Mouse (Mus musculus): ENCODE results near the gene Pitpnm2. TPM values are rescaled to one million over a fixed set of nuclear protein-coding genes. Genes with fewer than 3 reads are reported as not detected.

Pitpnm2 gene
- polyA plus RNA-seq, 1 experiment = not detected

DNA sequence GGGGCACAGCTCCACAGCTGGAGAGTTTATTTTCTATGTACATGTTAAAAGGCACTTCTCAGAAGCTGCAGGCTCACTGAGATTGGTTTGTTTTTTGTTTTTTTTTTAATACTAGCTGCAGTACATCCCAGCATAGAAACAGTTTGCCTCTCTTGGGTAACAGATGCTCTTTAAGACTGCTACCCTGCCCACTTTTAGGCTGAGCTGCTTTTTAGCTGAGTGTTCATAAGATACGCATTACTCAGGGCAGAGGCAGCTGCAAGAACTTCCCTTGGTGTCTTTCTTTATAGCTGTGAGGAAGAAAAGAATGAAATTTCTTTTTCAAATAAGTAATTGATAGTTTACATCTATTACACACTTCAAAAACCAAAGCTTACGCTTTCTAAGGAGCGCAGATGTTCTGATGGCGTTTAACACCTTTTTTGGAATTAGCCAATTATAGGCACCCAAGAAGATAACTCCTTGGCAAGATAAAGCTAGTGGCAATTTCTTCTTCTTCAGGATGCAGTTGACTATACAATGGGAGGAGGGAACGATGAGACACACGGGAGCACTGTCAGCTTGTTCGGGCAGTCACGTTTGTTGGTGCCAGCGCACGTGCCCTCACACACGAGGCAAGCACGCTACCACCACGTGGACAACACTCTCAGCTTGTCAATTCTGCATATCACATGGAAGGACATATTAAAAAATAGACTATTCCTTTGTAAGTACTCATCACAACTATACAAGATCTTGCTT lies 3.2 kb upstream of the Pitpnm2 start:
- H3K4me3 ChIP-seq (ENCODE audit: insufficient read depth, low read depth, low read length) = no peak overlapping the region
- H3K27ac ChIP-seq (ENCODE audit: insufficient read depth, low read depth, low read length) = peak overlapping the region; percentile 72
- WGBS = 47% methylated on average over 13 of the region's 13 CpGs
- TF ChIP-seq POLR2A (IDR thresholded peaks at IDR 0.05; ENCODE audit: insufficient read depth, low read depth, low read length) (no peak), CTCF (IDR thresholded peaks at IDR 0.05; ENCODE audit: insufficient read depth, low read depth, low read length) (no peak)
- peaks cover 22% of the 10 kb centered on the region for H3K4me1 ChIP-seq (ENCODE audit: control insufficient read depth, insufficient read depth, low read length)

DNA sequence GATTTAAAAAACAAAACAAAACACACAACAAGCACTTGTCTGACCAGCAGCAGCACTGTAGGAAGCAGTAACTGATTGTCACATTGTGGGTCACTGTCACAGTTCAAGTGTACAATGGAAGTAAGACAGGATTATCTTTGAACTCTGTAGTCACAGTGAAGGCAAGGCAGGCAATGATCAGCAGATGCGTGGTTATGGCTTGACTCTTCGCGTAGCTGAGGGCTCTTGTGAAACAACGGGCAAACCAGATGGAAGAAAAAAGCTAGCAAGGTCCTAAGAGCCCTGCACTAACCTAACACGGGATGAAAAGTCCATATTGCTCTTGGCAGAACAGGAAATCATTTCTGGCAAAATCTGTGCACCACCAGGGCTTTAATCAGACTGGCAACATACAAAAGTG lies 1.5 kb upstream of the Pitpnm2 start:
- WGBS = 78% methylated on average over 5 of the region's 5 CpGs
- H3K27ac ChIP-seq (ENCODE audit: insufficient read depth, low read depth, low read length) = no peak overlapping the region
- H3K4me1 ChIP-seq (ENCODE audit: control insufficient read depth, insufficient read depth, low read length) = peaks cover 28% of the 10 kb centered on the region
- no peak for TF ChIP-seq POLR2A (IDR thresholded peaks at IDR 0.05; ENCODE audit: insufficient read depth, low read depth, low read length)
- no peak for TF ChIP-seq CTCF (IDR thresholded peaks at IDR 0.05; ENCODE audit: insufficient read depth, low read depth, low read length)
- H3K4me3 ChIP-seq (ENCODE audit: insufficient read depth, low read depth, low read length) = no peak overlapping the region

DNA sequence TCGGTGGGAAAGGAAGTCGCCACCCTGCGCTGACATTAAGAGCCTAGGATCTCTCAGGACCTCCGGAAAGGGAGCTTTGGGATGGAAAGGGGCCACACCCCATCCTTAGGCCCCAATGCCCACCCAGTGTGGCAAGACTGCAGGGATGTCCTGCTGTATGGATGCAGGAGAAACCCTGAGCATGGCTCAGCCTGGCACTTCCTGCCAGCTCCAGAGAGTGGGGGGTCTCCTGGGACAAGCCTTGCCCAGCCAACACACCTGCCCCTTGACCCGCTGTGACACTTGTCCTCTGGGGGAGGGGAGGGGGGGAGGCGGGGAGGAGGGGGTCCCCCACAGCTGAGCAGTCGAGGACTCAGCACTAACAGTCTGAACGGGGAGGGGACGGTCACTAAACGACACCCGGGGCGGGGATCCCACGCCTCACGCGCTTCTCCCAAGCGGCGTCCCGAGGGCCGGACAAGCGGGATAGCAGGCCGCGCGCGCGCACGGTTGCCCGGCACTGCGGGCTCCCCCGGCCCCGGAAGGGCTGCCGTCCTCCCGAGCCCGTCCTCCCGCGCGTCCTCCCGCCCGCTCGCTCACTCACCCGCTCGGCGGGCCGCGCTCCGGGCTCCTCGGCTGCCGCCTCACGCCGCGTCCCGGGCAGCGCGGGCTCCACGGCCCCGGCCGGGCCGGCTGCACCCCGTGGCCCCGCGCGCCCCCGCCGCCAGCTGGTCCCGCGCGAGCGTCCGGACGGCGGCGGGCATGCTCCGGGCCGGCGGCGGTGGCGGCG lies 531 bp downstream of the Pitpnm2 start:
- Histone ChIP-seq H3K4me3 (ENCODE audit: insufficient read depth, low read depth, low read length) (peak overlapping the region; percentile 87), H3K27ac (ENCODE audit: insufficient read depth, low read depth, low read length) (peak overlapping the region; percentile 70), H3K4me1 (ENCODE audit: control insufficient read depth, insufficient read depth, low read length) (peaks cover 28% of the 10 kb centered on the region)
- no peak for TF ChIP-seq POLR2A (IDR thresholded peaks at IDR 0.05; ENCODE audit: insufficient read depth, low read depth, low read length)
- no peak for TF ChIP-seq CTCF (IDR thresholded peaks at IDR 0.05; ENCODE audit: insufficient read depth, low read depth, low read length)
- WGBS = 3% methylated on average over 76 of the region's 77 CpGs

DNA sequence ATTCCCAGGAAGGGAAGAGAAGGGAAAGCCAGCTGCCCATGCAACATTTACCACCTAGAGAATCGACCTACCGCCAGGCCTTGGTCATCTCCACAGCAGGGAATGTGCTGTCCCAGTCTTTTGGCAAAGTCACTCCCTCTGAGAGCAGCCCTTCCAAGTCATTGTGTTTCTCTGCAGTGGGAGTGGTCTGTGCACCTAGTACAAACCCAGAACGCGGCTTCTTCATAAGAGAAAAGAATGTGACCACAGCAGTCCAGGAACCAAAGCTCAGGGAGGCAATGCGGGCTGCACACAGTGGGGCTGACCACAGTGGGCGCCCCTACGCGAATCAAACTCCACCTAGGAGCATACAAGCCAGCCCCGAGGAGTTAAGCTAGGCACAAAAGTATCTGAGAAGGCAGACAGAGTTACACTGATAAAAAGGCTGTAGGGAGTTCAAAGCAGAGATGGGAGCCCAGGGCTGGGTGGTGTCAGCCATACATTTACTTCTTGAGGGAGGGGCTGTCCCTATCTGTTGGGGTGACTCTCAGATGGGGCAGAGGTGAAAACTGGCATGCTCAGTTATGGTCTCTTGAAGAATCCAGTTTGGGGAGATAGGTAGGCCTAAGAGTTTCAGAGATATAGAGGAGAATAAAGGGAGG lies 1.5 kb downstream of the Pitpnm2 start:
- Histone ChIP-seq H3K4me3 (ENCODE audit: insufficient read depth, low read depth, low read length) (peak overlapping the region; percentile 20), H3K27ac (ENCODE audit: insufficient read depth, low read depth, low read length) (peak overlapping the region; percentile 63; the same call in 1 of the 2 replicates), H3K4me1 (ENCODE audit: control insufficient read depth, insufficient read depth, low read length) (peaks cover 23% of the 10 kb centered on the region)
- 37% methylated on average over 9 of the region's 9 CpGs for WGBS
- no peak for TF ChIP-seq POLR2A (IDR thresholded peaks at IDR 0.05; ENCODE audit: insufficient read depth, low read depth, low read length)
- TF ChIP-seq CTCF (IDR thresholded peaks at IDR 0.05; ENCODE audit: insufficient read depth, low read depth, low read length) = no peak

GRCm38 (mm10) chr5:124247296-124247695 lies 2.3 kb downstream of the Pitpnm2 start:
- Histone ChIP-seq H3K4me1 (ENCODE audit: control insufficient read depth, insufficient read depth, low read length) (peaks cover 28% of the 10 kb centered on the region), H3K4me3 (ENCODE audit: insufficient read depth, low read depth, low read length) (peak overlapping the region; percentile 16; the same call in 1 of the 2 replicates), H3K27ac (ENCODE audit: insufficient read depth, low read depth, low read length) (peak overlapping the region; percentile 45; the same call in 1 of the 2 replicates)
- 42% methylated on average over 7 of the region's 7 CpGs for WGBS
- TF ChIP-seq CTCF (IDR thresholded peaks at IDR 0.05; ENCODE audit: insufficient read depth, low read depth, low read length) = no peak
- TF ChIP-seq POLR2A (IDR thresholded peaks at IDR 0.05; ENCODE audit: insufficient read depth, low read depth, low read length) = no peak

DNA sequence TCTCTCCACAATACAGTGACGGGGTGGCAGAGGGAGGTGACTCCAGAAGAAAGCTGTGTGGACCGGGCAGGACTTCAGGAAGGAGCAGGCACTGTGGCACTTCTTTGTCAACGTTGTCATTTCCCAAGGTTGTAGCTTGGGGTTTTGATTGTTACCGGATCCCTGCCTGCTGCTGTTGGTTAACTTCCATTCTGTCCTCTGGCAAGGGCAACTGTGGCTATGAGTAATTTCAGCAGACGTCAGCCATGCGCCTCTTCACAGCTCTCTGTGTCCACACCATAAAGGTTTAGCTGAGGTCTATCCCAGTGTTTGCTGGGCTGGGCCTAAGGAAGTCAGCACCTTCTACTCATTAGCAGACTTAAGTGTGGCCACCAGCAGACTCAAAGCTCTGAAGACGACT lies 4.7 kb downstream of the Pitpnm2 start:
- no peak for TF ChIP-seq POLR2A (IDR thresholded peaks at IDR 0.05; ENCODE audit: insufficient read depth, low read depth, low read length)
- no peak for TF ChIP-seq CTCF (IDR thresholded peaks at IDR 0.05; ENCODE audit: insufficient read depth, low read depth, low read length)
- 88% methylated on average over 7 of the region's 7 CpGs for WGBS

GRCm38 (mm10) chr5:124244449-124244848 lies 5.1 kb downstream of the Pitpnm2 start:
- peaks cover 43% of the 10 kb centered on the region for H3K4me1 ChIP-seq (ENCODE audit: control insufficient read depth, insufficient read depth, low read length)
- H3K27ac ChIP-seq (ENCODE audit: insufficient read depth, low read depth, low read length) = no peak overlapping the region
- no peak overlapping the region for H3K4me3 ChIP-seq (ENCODE audit: insufficient read depth, low read depth, low read length)
- 92% methylated on average over 8 of the region's 8 CpGs for WGBS
- TF ChIP-seq CTCF (IDR thresholded peaks at IDR 0.05; ENCODE audit: insufficient read depth, low read depth, low read length) = no peak
- no peak for TF ChIP-seq POLR2A (IDR thresholded peaks at IDR 0.05; ENCODE audit: insufficient read depth, low read depth, low read length)

More for the DNA sequence above, 4.7 kb downstream of the Pitpnm2 start:
- peaks cover 43% of the 10 kb centered on the region for H3K4me1 ChIP-seq (ENCODE audit: control insufficient read depth, insufficient read depth, low read length)
- H3K4me3 ChIP-seq (ENCODE audit: insufficient read depth, low read depth, low read length) = no peak overlapping the region
- no peak overlapping the region for H3K27ac ChIP-seq (ENCODE audit: insufficient read depth, low read depth, low read length)

DNA sequence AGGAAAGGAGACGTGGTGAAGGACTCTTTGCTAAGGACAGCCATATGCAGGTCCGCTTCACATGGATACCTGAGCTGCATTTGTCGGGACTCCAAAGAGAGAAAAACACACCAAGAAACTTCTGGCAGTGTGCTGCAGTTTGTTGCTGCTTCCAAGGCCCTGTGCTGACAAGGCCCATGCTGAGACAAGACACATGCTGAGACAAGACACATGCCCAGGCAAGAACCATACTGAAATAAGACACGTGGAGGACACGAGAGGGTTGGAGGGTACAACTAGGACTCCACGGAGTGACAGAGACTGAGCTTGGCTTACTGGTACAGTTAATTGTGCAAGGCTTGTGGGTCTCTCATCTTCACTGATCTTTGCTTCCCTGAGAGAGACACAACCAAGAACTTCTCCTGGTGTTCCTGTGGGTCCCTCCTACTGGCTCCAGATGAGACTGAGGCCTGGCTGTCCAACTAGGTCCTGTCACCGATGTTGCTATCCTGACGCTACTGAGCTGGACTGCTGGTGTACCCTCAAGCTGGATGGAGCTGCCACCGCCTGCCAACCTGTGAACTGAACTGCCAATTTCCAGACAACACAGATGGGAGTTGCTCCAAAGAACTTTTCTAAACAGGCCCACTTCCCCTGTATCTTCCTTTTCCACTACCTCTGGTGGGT lies 6.2 kb downstream of the Pitpnm2 start:
- no peak overlapping the region for H3K4me3 ChIP-seq (ENCODE audit: insufficient read depth, low read depth, low read length)
- H3K4me1 ChIP-seq (ENCODE audit: control insufficient read depth, insufficient read depth, low read length) = peaks cover 49% of the 10 kb centered on the region
- 75% methylated on average over 9 of the region's 9 CpGs for WGBS
- H3K27ac ChIP-seq (ENCODE audit: insufficient read depth, low read depth, low read length) = no peak overlapping the region
- no peak for TF ChIP-seq POLR2A (IDR thresholded peaks at IDR 0.05; ENCODE audit: insufficient read depth, low read depth, low read length)
- TF ChIP-seq CTCF (IDR thresholded peaks at IDR 0.05; ENCODE audit: insufficient read depth, low read depth, low read length) = no peak
